ENCODE assay signal across 8 mouse cellular contexts in the genomic region with DNA sequence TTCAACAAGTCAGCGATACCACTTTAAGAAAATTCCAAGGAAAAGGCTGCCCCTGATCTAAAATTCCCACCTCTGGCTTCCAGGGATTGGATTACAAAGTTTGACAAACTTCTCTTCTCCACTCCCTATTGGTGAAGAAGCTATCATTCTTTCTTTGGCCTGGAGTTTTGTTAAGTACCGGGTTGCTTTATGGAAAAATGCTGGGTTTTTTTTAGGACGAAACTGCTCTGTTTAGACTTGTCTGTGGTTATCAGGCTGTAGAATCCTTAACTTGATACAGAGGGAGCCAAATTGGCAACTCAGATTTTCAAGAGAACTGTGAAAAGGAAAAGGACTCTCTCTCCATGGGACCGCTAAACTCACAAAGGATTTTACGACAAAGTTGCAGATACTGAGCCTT. TPM values are rescaled to one million over a fixed set of nuclear protein-coding genes. Genes with fewer than 3 reads are reported as not detected.
DNase-seq lines count a peak whose midpoint lies in the region; ATAC-seq and TF ChIP-seq lines count a peak whose summit lies in the region.

Gene Ttc23, plus strand, starts transcription at position 134 of the 400 bp plus-strand sequence.

- peak within 1 kb of the TSS; percentile 81 for H3K9ac ChIP-seq in liver, adult 2 months (ENCODE audit: low read depth, low read length)
- H3K9ac ChIP-seq in embryonic facial prominence, embryonic 13.5 days = peak within 1 kb of the TSS; percentile 94
- H3K9ac ChIP-seq in heart, embryonic 12.5 days = peak within 1 kb of the TSS; percentile 93
- peak within 1 kb of the TSS; percentile 74 for H3K9ac ChIP-seq in limb, embryonic 11.5 days (ENCODE audit: low read length)
- peak within 1 kb of the TSS; percentile 91 for H3K9ac ChIP-seq in neural tube, embryonic 13.5 days

- no peaks in the 10 kb centered on the region for H3K36me3 ChIP-seq in liver, adult 2 months (ENCODE audit: control insufficient read depth, insufficient read depth, low read length)
- H3K36me3 ChIP-seq in embryonic facial prominence, embryonic 13.5 days = no peaks in the 10 kb centered on the region
- H3K36me3 ChIP-seq in heart, embryonic 12.5 days = no peaks in the 10 kb centered on the region
- H3K36me3 ChIP-seq in limb, embryonic 11.5 days (ENCODE audit: control insufficient read depth, insufficient read depth, low read length) = no peaks in the 10 kb centered on the region
- H3K36me3 ChIP-seq in neural tube, embryonic 13.5 days = no peaks in the 10 kb centered on the region

- peak within 1 kb of the TSS; percentile 72 for H3K4me2 ChIP-seq in embryonic facial prominence, embryonic 13.5 days
- H3K4me2 ChIP-seq in heart, embryonic 12.5 days = peak within 1 kb of the TSS; percentile 81
- H3K4me2 ChIP-seq in limb, embryonic 11.5 days (ENCODE audit: low read depth, severe bottlenecking) = peak within 1 kb of the TSS; percentile 78
- H3K4me2 ChIP-seq in neural tube, embryonic 13.5 days = peak within 1 kb of the TSS; percentile 85

- no peak for TF ChIP-seq POLR2A in liver, adult 2 months (IDR thresholded peaks at IDR 0.05; ENCODE audit: extremely low read depth, insufficient read depth, low read length)

- peaks cover 24% of the 10 kb centered on the region for H3K4me1 ChIP-seq in liver, adult 2 months (ENCODE audit: control insufficient read depth, insufficient read depth, low read length)
- peaks cover 52% of the 10 kb centered on the region for H3K4me1 ChIP-seq in embryonic facial prominence, embryonic 13.5 days
- H3K4me1 ChIP-seq in heart, embryonic 12.5 days (replicated peaks) = peaks cover 28% of the 10 kb centered on the region
- H3K4me1 ChIP-seq in limb, embryonic 11.5 days (ENCODE audit: control insufficient read depth, insufficient read depth, low read length) = peaks cover 12% of the 10 kb centered on the region; the same call in 1 of the 2 replicates
- peaks cover 56% of the 10 kb centered on the region for H3K4me1 ChIP-seq in neural tube, embryonic 13.5 days (replicated peaks)

- WGBS in liver, adult 2 months = 7% methylated on average over 5 of the region's 5 CpGs
- WGBS in embryonic facial prominence, embryonic 13.5 days = 2% methylated on average over 5 of the region's 5 CpGs
- 4% methylated on average over 5 of the region's 5 CpGs for WGBS in heart, embryonic 12.5 days
- WGBS in limb, embryonic 11.5 days = 0% methylated on average over 5 of the region's 5 CpGs
- 1% methylated on average over 5 of the region's 5 CpGs for WGBS in neural tube, embryonic 13.5 days

- peaks cover 20% of the 10 kb centered on the region for H3K79me2 ChIP-seq in liver, adult 2 months (ENCODE audit: control insufficient read depth, insufficient read depth, low read length)

- H3K9me3 ChIP-seq in embryonic facial prominence, embryonic 13.5 days = no peaks in the 10 kb centered on the region
- H3K9me3 ChIP-seq in heart, embryonic 12.5 days (replicated peaks) = no peaks in the 10 kb centered on the region
- H3K9me3 ChIP-seq in limb, embryonic 11.5 days (ENCODE audit: control insufficient read depth, low read length) = no peaks in the 10 kb centered on the region
- H3K9me3 ChIP-seq in neural tube, embryonic 13.5 days = no peaks in the 10 kb centered on the region

- TF ChIP-seq CTCF in liver, adult 2 months (IDR thresholded peaks at IDR 0.05; ENCODE audit: low read depth, low read length) = no peak

- peak within 1 kb of the TSS; percentile 70 for H3K4me3 ChIP-seq in liver, adult 2 months (ENCODE audit: insufficient read depth, low read depth, low read length)
- H3K4me3 ChIP-seq in embryonic facial prominence, embryonic 13.5 days = peak within 1 kb of the TSS; percentile 80
- H3K4me3 ChIP-seq in heart, embryonic 12.5 days = peak within 1 kb of the TSS; percentile 76
- H3K4me3 ChIP-seq in limb, embryonic 11.5 days (ENCODE audit: low read depth, low read length) = peak within 1 kb of the TSS; percentile 82
- H3K4me3 ChIP-seq in neural tube, embryonic 13.5 days = peak within 1 kb of the TSS; percentile 67

- H3K27ac ChIP-seq in liver, adult 2 months (replicated peaks; ENCODE audit: insufficient read depth, low read depth, low read length) = peak within 1 kb of the TSS; percentile 90
- H3K27ac ChIP-seq in embryonic facial prominence, embryonic 13.5 days = peak within 1 kb of the TSS; percentile 95
- H3K27ac ChIP-seq in heart, embryonic 12.5 days (ENCODE audit: poor library complexity, severe bottlenecking) = peak within 1 kb of the TSS; percentile 25; the same call in 1 of the 2 replicates
- H3K27ac ChIP-seq in limb, embryonic 11.5 days (replicated peaks; ENCODE audit: low read depth, low read length) = peak within 1 kb of the TSS; percentile 93
- H3K27ac ChIP-seq in neural tube, embryonic 13.5 days (replicated peaks) = peak within 1 kb of the TSS; percentile 93

- ATAC-seq in embryonic facial prominence, embryonic 13.5 days (ENCODE audit: insufficient number of reproducible peaks, insufficient read depth, low FRiP score, low TSS enrichment, low read depth) = no peak
- no peak for ATAC-seq in heart, embryonic 12.5 days (ENCODE audit: insufficient number of reproducible peaks, low FRiP score)
- ATAC-seq in limb, embryonic 11.5 days (ENCODE audit: insufficient number of reproducible peaks, low FRiP score, low TSS enrichment, low read depth) = no peak
- no peak for ATAC-seq in neural tube, embryonic 13.5 days (ENCODE audit: low read depth)

- H3K27me3 ChIP-seq in liver, adult 2 months (ENCODE audit: control insufficient read depth, insufficient read depth, low read length) = no peaks in the 10 kb centered on the region
- H3K27me3 ChIP-seq in embryonic facial prominence, embryonic 13.5 days = no peaks in the 10 kb centered on the region
- no peaks in the 10 kb centered on the region for H3K27me3 ChIP-seq in heart, embryonic 12.5 days (replicated peaks)
- H3K27me3 ChIP-seq in limb, embryonic 11.5 days (ENCODE audit: control insufficient read depth, insufficient read depth, low read length) = no peaks in the 10 kb centered on the region
- H3K27me3 ChIP-seq in neural tube, embryonic 13.5 days = no peaks in the 10 kb centered on the region

- DNase-seq in liver, adult 2 months (ENCODE audit: extremely low read depth, low read depth, low spot score) = peak; percentile 94
- no peak for DNase-seq in liver
- peak; percentile 45 for DNase-seq in limb, embryonic 11.5 days (ENCODE audit: low spot score)
- DNase-seq in right cerebral cortex, adult 2 months (ENCODE audit: low spot score in 2 of 2) = no peak
- no peak for DNase-seq in cerebellum, adult 8-10 months

RNA-seq across cellular contexts. Expression of gene Ttc23, which starts in this region (rescaled TPM):
- total RNA-seq in liver, adult 2 months (2014; rRNA removed) = 28.3 and 47.8 TPM in 2 replicates
- polyA plus RNA-seq in liver, adult 2 months (2012; rRNA removed) = 14.2 and 15.1 TPM in 2 replicates
- 44.9 and 45.3 TPM in 2 replicates for polyA plus RNA-seq in embryonic facial prominence, embryonic 13.5 days (2015; fragmentation: Nextera tagmentation; extraction: Ambion mirVana)
- polyA plus RNA-seq in heart, embryonic 12.5 days (2016; fragmentation: Nextera tagmentation; extraction: Ambion mirVana) = 19.2 and 20.6 TPM in 2 replicates
- 64.9 and 70.7 TPM in 2 replicates for polyA plus RNA-seq in limb, embryonic 11.5 days (2014; fragmentation: Nextera tagmentation; extraction: Ambion mirVana)
- polyA plus RNA-seq in neural tube, embryonic 13.5 days (2015; fragmentation: Nextera tagmentation; extraction: Ambion mirVana) = 11.7 and 11.9 TPM in 2 replicates

Comparison
In these comparisons a context has a peak if more than half of its experiments do, and no peak if none do; other contexts are left out.
1. DNase-seq: peak in liver, adult 2 months (single experiment) and limb, embryonic 11.5 days (single experiment); none in liver (single experiment), right cerebral cortex, adult 2 months (0 of 2) and cerebellum, adult 8-10 months (single experiment).
2. H3K27ac ChIP-seq: peak in every context shown above with its lines; median percentile 95 in embryonic facial prominence, embryonic 13.5 days; 93 in limb, embryonic 11.5 days; 93 in neural tube, embryonic 13.5 days; 90 in liver, adult 2 months; 25 in heart, embryonic 12.5 days.
3. Peak in every context shown above with its lines, with median percentiles within 50 percentile points of each other: H3K4me3 ChIP-seq, H3K9ac ChIP-seq and H3K4me2 ChIP-seq.